14 mouse cellular contexts compared by ENCODE assay signal in the genomic region with DNA sequence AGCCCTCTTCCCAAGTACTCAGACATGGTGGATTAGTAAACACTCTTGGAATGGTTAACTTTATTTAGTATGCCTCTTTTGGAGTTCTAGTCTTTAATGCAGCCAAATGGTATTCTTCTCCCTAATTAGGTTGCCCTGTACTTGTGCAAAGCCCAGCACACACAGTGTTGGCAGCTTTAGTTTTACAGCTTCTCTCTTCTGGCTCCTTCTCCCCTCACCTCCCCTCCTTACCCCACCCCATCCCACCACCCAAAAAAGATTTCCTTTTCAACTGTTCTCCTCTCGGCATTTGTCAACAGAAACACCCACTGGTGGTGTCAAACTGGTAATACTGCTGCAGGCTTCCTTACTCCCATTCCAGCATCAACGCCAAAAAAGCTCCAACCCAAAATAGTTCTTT. TPM values are rescaled to one million over a fixed set of nuclear protein-coding genes. Genes with fewer than 3 reads are reported as not detected.
DNase-seq lines count a peak whose midpoint lies in the region; ATAC-seq and TF ChIP-seq lines count a peak whose summit lies in the region.
"Had no signal": no experiment of that assay in that cellular context is flagged by ENCODE, and none has a peak within 500 bp of the region (broad histone marks: within the 10 kb centered on the region; RNA-seq: fewer than 3 reads in every experiment).

No protein-coding gene starts in this region.

- H3K4me2 ChIP-seq in forebrain, embryonic 11.5 days (ENCODE audit: low read depth, low read length, severe bottlenecking), result peak overlapping the region; percentile 31; the same call in 1 of the 2 replicates
- H3K4me2 ChIP-seq in hindbrain, embryonic 14.5 days (replicated peaks), result peak overlapping the region; percentile 56
- H3K4me2 ChIP-seq in neural tube, embryonic 13.5 days, result peak overlapping the region; percentile 58
- H3K4me2 ChIP-seq: liver, embryonic 13.5 days had no signal

- peak overlapping the region; percentile 36 for H3K27ac ChIP-seq in left cerebral cortex, adult 2 months
- no peak overlapping the region for H3K27ac ChIP-seq in forebrain, embryonic 11.5 days (ENCODE audit: low read depth, low read length)
- H3K27ac ChIP-seq in hindbrain, embryonic 14.5 days, result no peak overlapping the region
- H3K27ac ChIP-seq in neural tube, embryonic 13.5 days (replicated peaks), result no peak overlapping the region
- H3K27ac ChIP-seq: embryonic facial prominence, embryonic 15.5 days; liver, embryonic 13.5 days had no signal

- no peaks in the 10 kb centered on the region for H3K9me3 ChIP-seq in forebrain, embryonic 11.5 days (ENCODE audit: control insufficient read depth, low read length)
- H3K9me3 ChIP-seq in hindbrain, embryonic 14.5 days (ENCODE audit: control insufficient read depth, low read length), result no peaks in the 10 kb centered on the region
- H3K9me3 ChIP-seq in neural tube, embryonic 13.5 days, result no peaks in the 10 kb centered on the region
- H3K9me3 ChIP-seq: embryonic facial prominence, embryonic 15.5 days; liver, embryonic 13.5 days had no signal

- peak overlapping the region; percentile 67 for H3K4me3 ChIP-seq in left cerebral cortex, adult 2 months
- H3K4me3 ChIP-seq in forebrain, embryonic 11.5 days (ENCODE audit: low read depth, low read length), result peak overlapping the region; percentile 54; the same call in 1 of the 2 replicates
- H3K4me3 ChIP-seq in hindbrain, embryonic 14.5 days (replicated peaks; ENCODE audit: low read length), result peak overlapping the region; percentile 63
- peak overlapping the region; percentile 27 for H3K4me3 ChIP-seq in neural tube, embryonic 13.5 days
- H3K4me3 ChIP-seq: liver, embryonic 13.5 days had no signal

- no peaks in the 10 kb centered on the region; the same call in 1 of the 2 replicates for H3K4me1 ChIP-seq in forebrain, embryonic 11.5 days (replicated peaks; ENCODE audit: control insufficient read depth, insufficient read depth, low read length)
- H3K4me1 ChIP-seq in hindbrain, embryonic 14.5 days (replicated peaks; ENCODE audit: control insufficient read depth, insufficient read depth, low read length), result peaks cover 11% of the 10 kb centered on the region; the same call in 1 of the 2 replicates
- H3K4me1 ChIP-seq in neural tube, embryonic 13.5 days (replicated peaks), result peaks cover 8% of the 10 kb centered on the region; the same call in 1 of the 2 replicates
- H3K4me1 ChIP-seq: embryonic facial prominence, embryonic 15.5 days; liver, embryonic 13.5 days had no signal

- no peaks in the 10 kb centered on the region for H3K27me3 ChIP-seq in forebrain, embryonic 11.5 days (ENCODE audit: control insufficient read depth, insufficient read depth, low read length)
- H3K27me3 ChIP-seq in hindbrain, embryonic 14.5 days (ENCODE audit: control insufficient read depth, insufficient read depth, low read length), result 0 out of 2 replicates have a peak, but pooled peaks cover 15% of the 10 kb centered on the region
- peaks cover 32% of the 10 kb centered on the region for H3K27me3 ChIP-seq in neural tube, embryonic 13.5 days
- H3K27me3 ChIP-seq: CH12.LX; embryonic facial prominence, embryonic 15.5 days; liver, embryonic 13.5 days had no signal

- 39% methylated on average over 2 of the region's 2 CpGs for WGBS in forebrain, embryonic 11.5 days
- 24% methylated on average over 2 of the region's 2 CpGs for WGBS in hindbrain, embryonic 14.5 days
- WGBS in neural tube, embryonic 13.5 days, result 33% methylated on average over 2 of the region's 2 CpGs

- ATAC-seq in forebrain, embryonic 11.5 days (replicated peaks; ENCODE audit: low FRiP score), result no peak
- no peak for ATAC-seq in hindbrain, embryonic 14.5 days (ENCODE audit: low FRiP score)
- ATAC-seq in neural tube, embryonic 13.5 days (ENCODE audit: low read depth), result no peak

- H3K36me3 ChIP-seq in forebrain, embryonic 11.5 days (ENCODE audit: control insufficient read depth, insufficient read depth, low read length), result no peaks in the 10 kb centered on the region
- no peaks in the 10 kb centered on the region for H3K36me3 ChIP-seq in hindbrain, embryonic 14.5 days (replicated peaks; ENCODE audit: control insufficient read depth, insufficient read depth)
- H3K36me3 ChIP-seq in neural tube, embryonic 13.5 days, result no peaks in the 10 kb centered on the region
- H3K36me3 ChIP-seq: embryonic facial prominence, embryonic 15.5 days; liver, embryonic 13.5 days had no signal

- no peak for DNase-seq in left cerebral cortex, adult 2 months (ENCODE audit: extremely low spot score in 1 of 2, low spot score in 2 of 2)
- no peak for DNase-seq in left cerebral cortex, adult 11 months (ENCODE audit: low spot score)
- DNase-seq in forebrain, embryonic 11.5 days (ENCODE audit: low spot score), result no peak
- no peak for DNase-seq in hindbrain, embryonic 14.5 days (ENCODE audit: low spot score)
- no peak for DNase-seq in spleen, adult 18-20 months
- DNase-seq in urinary bladder, postnatal 25 days (ENCODE audit: low spot score), result no peak
- DNase-seq in thymus, postnatal 4 days, result no peak
- DNase-seq: adrenal gland, postnatal 14 days; cerebellum, adult 11-12 months; kidney, postnatal 25 days; liver, embryonic 13.5 days had no signal

- TF ChIP-seq CTCF in left cerebral cortex, adult 2 months (IDR thresholded peaks at IDR 0.05), result no peak

- H3K9ac ChIP-seq in forebrain, embryonic 11.5 days (ENCODE audit: low read length), result no peak overlapping the region
- peak overlapping the region; percentile 65 for H3K9ac ChIP-seq in hindbrain, embryonic 14.5 days
- no peak overlapping the region for H3K9ac ChIP-seq in neural tube, embryonic 13.5 days
- H3K9ac ChIP-seq: embryonic facial prominence, embryonic 15.5 days; liver, embryonic 13.5 days had no signal

- intact Hi-C loops in left cerebral cortex, adult 2 months (cut with DNase I), result loop anchor here (10.0 kb wide), 3 partner anchors 228 to 488 kb away; a partner anchor contains a TSS

RNA-seq across cellular contexts. Expression of a gene that starts 1.8 kb away (rescaled TPM):
- 100 to 1,000 TPM; 148 to 159 TPM for total RNA-seq in left cerebral cortex, adult 2 months (2021)
- polyA plus RNA-seq in forebrain, embryonic 11.5 days (2014; fragmentation: Nextera tagmentation; extraction: Ambion mirVana), result 4.3 and 4.7 TPM in 2 replicates
- polyA plus RNA-seq in hindbrain, embryonic 14.5 days (2014; fragmentation: Nextera tagmentation; extraction: Ambion mirVana), result 5.7 and 6.1 TPM in 2 replicates
- polyA plus RNA-seq in neural tube, embryonic 13.5 days (2015; fragmentation: Nextera tagmentation; extraction: Ambion mirVana), result 3.2 and 3.6 TPM in 2 replicates
